Mouse (Mus musculus) lung, embryonic 14.5 days (tissue): ENCODE measurements around the gene Nsun2. TPM values are rescaled to one million over a fixed set of nuclear protein-coding genes. Genes with fewer than 3 reads are reported as not detected.

Source experiments
- ATAC-seq: fragments of 200-750 bp; cut with Nextera tagmentation; 2 replicates; pipeline ENCODE4 v1.8.0; 2017; ENCODE audit warnings: mild to moderate bottlenecking, moderate TSS enrichment, moderate library complexity; ENCODE audit not compliant: insufficient read depth
- DNase-seq: peaks from one replicate; pipeline ENCODE4 v3.0.0-alpha.2; 2015
- H3K27ac ChIP-seq: fragments of 300-500 bp; sonication (generic); 2 replicates; pipeline ENCODE4 v1.5.1; 2014; ENCODE audit warnings: low read depth, mild to moderate bottlenecking, moderate library complexity
- H3K27me3 ChIP-seq: fragments of 300-500 bp; sonication (generic); 2 replicates; pipeline ENCODE4 v1.6.1; 2014; ENCODE audit warnings: low read length, control low read depth; ENCODE audit not compliant: insufficient read depth
- H3K36me3 ChIP-seq: fragments of 300-500 bp; sonication (generic); 2 replicates; pipeline ENCODE4 v1.6.1; 2014; ENCODE audit warnings: control low read depth; ENCODE audit not compliant: insufficient read depth
- H3K4me1 ChIP-seq: fragments of 300-500 bp; sonication (generic); 2 replicates; pipeline ENCODE4 v1.6.1; 2014; ENCODE audit warnings: antibody characterized with exemption, control low read depth; ENCODE audit not compliant: insufficient read depth
- H3K4me2 ChIP-seq: fragments of 300-500 bp; sonication (generic); 2 replicates; pipeline ENCODE4 v1.6.1; 2014; ENCODE audit warnings: mild to moderate bottlenecking
- H3K4me3 ChIP-seq: fragments of 300-500 bp; sonication (generic); 2 replicates; pipeline ENCODE4 v1.5.1; 2014; ENCODE audit warnings: low read depth, low read length
- H3K9ac ChIP-seq: fragments of 300-500 bp; sonication (generic); 2 replicates; pipeline ENCODE4 v1.6.1; 2014
- H3K9me3 ChIP-seq: fragments of 300-500 bp; sonication (generic); 2 replicates; pipeline ENCODE4 v1.6.1; 2016; ENCODE audit warnings: low read depth, low read length, control low read depth
- CTCF ChIP-seq: IDR thresholded peaks from 2 replicates; pipeline ENCODE4 v1.5.1; 2016; ENCODE audit warnings: antibody characterized with exemption, low read depth
- WGBS: fragments of 180-500 bp; shearing (Covaris S2); extraction: QIAGEN DNeasy Blood & Tissue Kit; methylation state at CpG from one replicate; pipeline ENCODE4 v1.1.7; 2014; 5-methylcytosine and 5-hydroxymethylcytosine counted together
- polyA plus RNA-seq: library from polyadenylated mRNA; unstranded; fragments of >200 nt; fragmentation: Nextera tagmentation; extraction: Ambion mirVana; gene quantifications from 2 replicates; pipeline ENCODE4 v1.2.1, GENCODE M21; 2014

Gene Nsun2
- polyA plus RNA-seq, 1 experiment from 2014 or later = 130 TPM

GRCm38 (mm10) chr13:69528531-69528930, 5.0 kb upstream of the Nsun2 start:
- Histone ChIP-seq H3K4me1 (peaks cover 25% of the 10 kb centered on the region), H3K4me2 (no peak overlapping the region), H3K27ac (no peak overlapping the region), H3K9ac (no peak overlapping the region), H3K27me3 (no peaks in the 10 kb centered on the region), H3K9me3 (no peaks in the 10 kb centered on the region), H3K4me3 (no peak overlapping the region), H3K36me3 (peaks cover 14% of the 10 kb centered on the region)
- DNase-seq (no peak), ATAC-seq (no peak)
- 73% methylated on average over 7 of the region's 7 CpGs for WGBS
- TF ChIP-seq CTCF = no peak

- H3K9me3 ChIP-seq = no peaks in the 10 kb centered on the region
- peaks cover 14% of the 10 kb centered on the region for H3K36me3 ChIP-seq
- H3K9ac ChIP-seq = no peak overlapping the region
- H3K4me1 ChIP-seq = peaks cover 24% of the 10 kb centered on the region
- TF ChIP-seq CTCF = no peak
- no peak overlapping the region for H3K27ac ChIP-seq
- no peak overlapping the region for H3K4me3 ChIP-seq
- H3K4me2 ChIP-seq = 0 out of 2 replicates have a peak overlapping the region, but pooled peaks have one; percentile 96
- no peaks in the 10 kb centered on the region for H3K27me3 ChIP-seq
- ATAC-seq (no peak), DNase-seq (no peak)
- WGBS = 77% methylated on average over 3 of the region's 3 CpGs
These were observed 3.4 kb upstream of the Nsun2 start for GRCm38 (mm10) chr13:69530156-69530555.

GRCm38 (mm10) chr13:69530951-69531350, 2.6 kb upstream of the Nsun2 start:
- no peak for ATAC-seq
- 80% methylated on average over 6 of the region's 6 CpGs for WGBS
- no peak for TF ChIP-seq CTCF
- no peak for DNase-seq
- H3K4me1 ChIP-seq = peaks cover 19% of the 10 kb centered on the region
- no peaks in the 10 kb centered on the region for H3K9me3 ChIP-seq
- H3K4me3 ChIP-seq = peak overlapping the region; percentile 95; the same call in 1 of the 2 replicates
- no peaks in the 10 kb centered on the region for H3K27me3 ChIP-seq
- peak overlapping the region; percentile 96 for H3K4me2 ChIP-seq
- peaks cover 14% of the 10 kb centered on the region for H3K36me3 ChIP-seq
- H3K27ac ChIP-seq = no peak overlapping the region
- no peak overlapping the region for H3K9ac ChIP-seq

- no peak for DNase-seq
- Histone ChIP-seq H3K9ac (peak overlapping the region; percentile 87), H3K4me3 (peak overlapping the region; percentile 95), H3K27ac (no peak overlapping the region), H3K36me3 (peaks cover 14% of the 10 kb centered on the region), H3K27me3 (no peaks in the 10 kb centered on the region), H3K4me1 (peaks cover 16% of the 10 kb centered on the region), H3K4me2 (peak overlapping the region; percentile 96), H3K9me3 (no peaks in the 10 kb centered on the region)
- no peak for TF ChIP-seq CTCF
- WGBS = 40% methylated on average over 6 of the region's 6 CpGs
- ATAC-seq = no peak
These were observed 2.1 kb upstream of the Nsun2 start for GRCm38 (mm10) chr13:69531431-69531830.

- Histone ChIP-seq H3K4me3 (peak overlapping the region; percentile 95), H3K27ac (no peak overlapping the region), H3K4me1 (peaks cover 16% of the 10 kb centered on the region), H3K4me2 (peak overlapping the region; percentile 96), H3K9me3 (no peaks in the 10 kb centered on the region), H3K27me3 (no peaks in the 10 kb centered on the region), H3K36me3 (peaks cover 14% of the 10 kb centered on the region), H3K9ac (peak overlapping the region; percentile 87)
- TF ChIP-seq CTCF = no peak
- DNase-seq (no peak), ATAC-seq (no peak)
- 13% methylated on average over 14 of the region's 14 CpGs for WGBS
These were observed 1.2 kb upstream of the Nsun2 start for GRCm38 (mm10) chr13:69532101-69532892.

GRCm38 (mm10) chr13:69532893-69533404, 597 bp upstream of the Nsun2 start:
- Histone ChIP-seq H3K4me2 (peak overlapping the region; percentile 96), H3K4me3 (peak overlapping the region; percentile 95), H3K36me3 (peaks cover 14% of the 10 kb centered on the region), H3K27ac (peak overlapping the region; percentile 46; the same call in 1 of the 2 replicates), H3K4me1 (peaks cover 16% of the 10 kb centered on the region), H3K9ac (peak overlapping the region; percentile 87), H3K27me3 (no peaks in the 10 kb centered on the region), H3K9me3 (no peaks in the 10 kb centered on the region)
- ATAC-seq (no peak), DNase-seq (no peak)
- under 1% methylated on average over 9 of the region's 9 CpGs for WGBS
- no peak for TF ChIP-seq CTCF

- Histone ChIP-seq H3K4me2 (peak within 1 kb of the TSS; percentile 96), H3K27ac (peak within 1 kb of the TSS; percentile 95), H3K4me1 (peaks cover 16% of the 10 kb centered on the region), H3K9ac (peak within 1 kb of the TSS; percentile 87), H3K27me3 (no peaks in the 10 kb centered on the region), H3K36me3 (peaks cover 8% of the 10 kb centered on the region), H3K9me3 (no peaks in the 10 kb centered on the region), H3K4me3 (peak within 1 kb of the TSS; percentile 95)
- WGBS = under 1% methylated on average over 43 of the region's 57 CpGs
- no peak for TF ChIP-seq CTCF
- peak; percentile 85 for ATAC-seq
- no peak for DNase-seq
These were observed 748 bp downstream of the Nsun2 start, which contains the start of gene Tent4a for GRCm38 (mm10) chr13:69534334-69534653. Tent4a (minus strand) TSS chr13:69534617.
